Mouse (Mus musculus): ENCODE measurements around the gene Hist1h2bn. TPM values are rescaled to one million over a fixed set of nuclear protein-coding genes. Genes with fewer than 3 reads are reported as not detected.

The Hist1h2bn gene
- polyA plus RNA-seq (2017; shearing (Covaris generic)), result 1 to 10 TPM; 3.2 to 5.7 TPM

GRCm38 (mm10) chr13:21753524-21754285, at the start of gene Hist1h2bn, which contains the start of gene Hist1h2ak:
Hist1h2bn (plus strand) TSS chr13:21754123.
Hist1h2ak (minus strand) TSS chr13:21753827.

GRCm38 (mm10) chr13:21715864-21716539, 37.9 kb upstream of the Hist1h2bn start, which contains the start of the genes Hist1h2bl and Hist1h2ai:
Hist1h2bl (minus strand) TSS chr13:21716143.
Hist1h2ai (plus strand) TSS chr13:21716422.

DNA sequence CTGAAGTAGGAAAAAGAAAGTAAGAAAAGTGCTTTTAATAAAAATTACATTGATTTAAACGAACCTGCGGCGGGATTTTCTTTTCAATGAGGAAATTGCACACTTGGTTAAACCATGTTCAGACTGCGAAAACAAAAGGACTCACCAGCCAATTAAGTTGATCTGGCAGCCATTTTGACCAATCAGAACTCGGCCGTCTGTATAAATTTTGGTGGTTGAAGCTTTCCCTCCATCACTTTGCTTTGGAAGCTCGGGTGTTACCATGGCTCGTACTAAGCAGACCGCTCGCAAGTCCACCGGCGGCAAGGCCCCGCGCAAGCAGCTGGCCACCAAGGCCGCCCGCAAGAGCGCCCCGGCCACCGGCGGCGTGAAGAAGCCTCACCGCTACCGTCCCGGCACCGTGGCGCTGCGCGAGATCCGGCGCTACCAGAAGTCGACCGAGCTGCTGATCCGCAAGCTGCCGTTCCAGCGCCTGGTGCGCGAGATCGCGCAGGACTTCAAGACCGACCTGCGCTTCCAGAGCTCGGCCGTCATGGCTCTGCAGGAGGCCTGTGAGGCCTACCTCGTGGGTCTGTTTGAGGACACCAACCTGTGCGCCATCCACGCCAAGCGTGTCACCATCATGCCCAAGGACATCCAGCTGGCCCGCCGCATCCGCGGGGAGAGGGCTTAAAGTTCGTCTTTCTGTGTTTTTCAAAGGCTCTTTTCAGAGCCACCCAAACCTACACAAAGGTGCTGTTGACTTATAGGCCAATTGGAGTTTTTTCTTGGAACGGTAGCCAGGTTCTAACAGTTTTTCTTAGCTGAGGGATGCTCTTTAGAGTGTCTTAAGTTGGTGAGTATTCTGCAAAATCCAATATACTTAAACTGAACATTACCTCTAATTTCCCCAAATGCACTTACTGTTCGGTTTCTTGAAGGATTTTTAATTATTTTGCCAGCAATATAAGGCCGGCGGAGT, 36.2 kb upstream of the Hist1h2bn start, which contains the start of gene Hist1h3h:
TSS of gene Hist1h3h (plus strand) at position 263 of the 961 bp plus-strand sequence.

DNA sequence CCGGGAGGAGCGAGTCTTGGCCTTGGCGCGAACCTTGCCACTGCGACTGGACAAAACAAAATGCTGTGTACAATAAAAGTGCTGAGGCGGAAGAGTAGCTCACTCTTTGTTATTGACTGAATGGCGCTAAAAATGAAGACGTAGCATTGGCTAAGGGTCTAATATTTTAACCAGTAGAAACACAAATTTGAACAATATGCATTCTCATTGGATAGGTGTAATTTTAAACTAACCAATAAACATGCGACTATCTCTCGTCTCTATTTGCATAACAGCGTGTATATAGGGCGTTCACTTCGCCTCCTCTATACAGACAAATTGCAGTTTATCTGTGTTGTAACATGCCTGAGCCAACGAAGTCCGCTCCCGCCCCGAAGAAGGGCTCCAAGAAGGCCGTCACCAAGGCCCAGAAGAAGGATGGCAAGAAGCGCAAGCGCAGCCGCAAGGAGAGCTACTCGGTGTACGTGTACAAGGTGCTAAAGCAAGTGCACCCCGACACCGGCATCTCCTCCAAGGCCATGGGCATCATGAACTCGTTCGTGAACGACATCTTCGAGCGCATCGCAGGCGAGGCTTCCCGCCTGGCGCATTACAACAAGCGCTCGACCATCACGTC, 32.1 kb upstream of the Hist1h2bn start, which contains the start of gene Hist1h2bm:
TSS of gene Hist1h2bm (plus strand) at position 288 of the 616 bp plus-strand sequence.

GRCm38 (mm10) chr13:21734906-21735767, 18.8 kb upstream of the Hist1h2bn start, which contains the start of gene Hist1h4j:
Hist1h4j (plus strand) TSS chr13:21735064.

DNA sequence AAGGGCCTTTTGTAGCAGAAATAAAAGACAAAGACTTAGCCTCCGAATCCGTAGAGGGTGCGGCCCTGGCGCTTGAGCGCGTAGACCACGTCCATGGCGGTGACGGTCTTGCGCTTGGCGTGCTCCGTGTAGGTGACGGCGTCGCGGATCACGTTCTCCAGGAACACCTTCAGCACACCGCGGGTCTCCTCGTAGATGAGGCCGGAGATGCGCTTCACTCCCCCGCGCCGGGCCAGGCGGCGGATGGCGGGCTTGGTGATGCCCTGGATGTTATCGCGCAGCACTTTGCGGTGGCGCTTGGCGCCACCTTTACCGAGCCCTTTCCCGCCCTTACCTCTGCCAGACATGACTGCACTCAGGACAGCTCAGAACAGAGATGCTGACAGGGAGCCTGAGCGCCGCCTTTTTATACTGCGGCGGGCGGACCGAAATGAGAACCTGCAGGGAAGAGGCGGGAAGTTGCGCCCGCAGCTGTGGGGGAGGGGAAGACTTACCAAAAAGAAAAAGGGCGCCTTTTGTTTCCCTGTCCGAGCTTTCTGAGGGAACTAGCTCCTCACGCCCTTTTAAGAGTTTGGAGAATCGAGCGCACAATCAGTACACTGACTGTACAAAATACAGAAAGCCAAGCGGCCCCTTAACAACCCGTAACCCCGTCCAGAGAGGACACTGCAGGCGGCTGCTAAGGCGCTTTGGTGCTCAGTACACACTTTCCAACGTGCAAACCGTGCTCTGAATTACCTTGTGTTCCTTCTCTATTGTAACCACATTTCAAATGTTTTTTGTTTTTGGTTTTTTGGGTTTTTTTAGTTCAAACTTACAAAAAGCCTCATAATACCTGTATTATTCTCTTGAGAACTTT, 3.5 kb upstream of the Hist1h2bn start, which contains the start of gene Hist1h4k:
TSS of gene Hist1h4k (minus strand) at position 347 of the 859 bp plus-strand sequence.

GRCm38 (mm10) chr13:21779767-21780731, 26.1 kb downstream of the Hist1h2bn start, which contains the start of gene Hist1h1b:
Hist1h1b (minus strand) TSS chr13:21780625.

DNA sequence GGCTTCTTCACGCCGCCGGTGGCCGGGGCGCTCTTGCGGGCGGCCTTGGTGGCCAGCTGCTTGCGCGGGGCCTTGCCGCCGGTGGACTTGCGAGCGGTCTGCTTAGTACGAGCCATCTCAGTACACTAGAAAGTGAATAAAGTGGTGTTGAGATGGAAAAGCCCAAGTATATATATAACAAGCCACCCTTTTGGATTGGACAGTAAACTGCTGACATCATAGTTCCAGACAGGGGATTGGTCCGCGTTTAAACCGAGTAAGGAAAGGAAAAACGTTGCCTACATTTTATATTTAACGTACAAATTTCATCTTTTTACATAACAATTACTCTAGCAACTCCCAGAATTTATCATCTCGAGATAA, 29.3 kb downstream of the Hist1h2bn start, which contains the start of gene Hist1h3i:
TSS of gene Hist1h3i (minus strand) at position 116 of the 363 bp plus-strand sequence.

DNA sequence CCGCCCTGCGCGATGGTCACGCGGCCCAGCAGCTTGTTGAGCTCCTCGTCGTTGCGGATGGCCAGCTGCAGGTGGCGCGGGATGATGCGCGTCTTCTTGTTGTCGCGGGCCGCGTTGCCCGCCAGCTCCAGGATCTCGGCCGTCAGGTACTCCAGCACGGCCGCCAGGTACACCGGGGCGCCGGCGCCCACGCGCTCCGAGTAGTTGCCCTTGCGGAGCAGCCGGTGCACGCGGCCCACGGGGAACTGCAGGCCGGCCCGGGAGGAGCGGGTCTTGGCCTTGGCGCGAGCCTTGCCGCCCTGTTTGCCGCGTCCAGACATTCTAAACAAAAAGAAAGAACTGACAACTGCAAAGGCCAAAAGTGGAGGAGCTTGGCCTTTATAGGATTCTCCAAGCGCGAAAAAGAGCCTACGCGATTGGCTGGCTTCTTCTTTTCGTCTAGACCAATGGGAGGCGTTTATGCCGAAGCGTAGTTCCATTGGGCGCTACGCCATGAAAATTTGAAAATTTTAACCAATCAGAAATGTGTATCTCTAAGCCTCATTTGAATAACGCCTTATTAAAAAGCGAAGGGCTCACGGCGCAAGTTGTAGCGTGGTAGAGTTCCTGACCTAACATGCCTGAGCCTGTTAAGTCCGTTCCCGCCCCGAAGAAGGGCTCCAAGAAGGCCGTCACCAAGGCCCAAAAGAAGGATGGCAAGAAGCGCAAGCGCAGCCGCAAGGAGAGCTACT, 33.1 kb downstream of the Hist1h2bn start, which contains the start of the genes Hist1h2an and Hist1h2bp:
TSS of gene Hist1h2an (minus strand) at position 320 of the 731 bp plus-strand sequence.
TSS of gene Hist1h2bp (plus strand) at position 563 of the 731 bp plus-strand sequence.

Other genes with a start within 250 kb of the Hist1h2bn start
- gene Zkscan8, start 223.0 kb upstream of the Hist1h2bn start, polyA plus RNA-seq (2017; shearing (Covaris generic)), result 10 to 100 TPM in 1 of 2 experiments, 1 to 10 TPM in 1; 7.6 to 12.8 TPM
- gene Olfr1366, start 211.3 kb upstream of the Hist1h2bn start, polyA plus RNA-seq (2017; shearing (Covaris generic)), result not detected
- 1 to 10 TPM in 1 of 2 experiments, under 1 TPM in 1; 0.95 to 2.1 TPM for gene Olfr1535, start 194.2 kb upstream of the Hist1h2bn start, polyA plus RNA-seq (2017; shearing (Covaris generic))
- not detected for gene Olfr1364, start 172.4 kb upstream of the Hist1h2bn start, polyA plus RNA-seq (2017; shearing (Covaris generic))
- not detected for gene Olfr1362, start 140.1 kb upstream of the Hist1h2bn start, polyA plus RNA-seq (2017; shearing (Covaris generic))
- gene Olfr11, start 111.6 kb upstream of the Hist1h2bn start, polyA plus RNA-seq (2017; shearing (Covaris generic)), result not detected
- under 1 TPM in 1 of 2 experiments, not detected in 1; 0.60 TPM for gene Olfr1361, start 90.7 kb upstream of the Hist1h2bn start, polyA plus RNA-seq (2017; shearing (Covaris generic))
- under 1 TPM in 1 of 2 experiments, not detected in 1; 0.21 TPM for gene Olfr1360, start 76.7 kb upstream of the Hist1h2bn start, polyA plus RNA-seq (2017; shearing (Covaris generic))
- under 1 TPM in 1 of 2 experiments, not detected in 1; 0.71 TPM for gene Olfr1359, start 56.0 kb upstream of the Hist1h2bn start, polyA plus RNA-seq (2017; shearing (Covaris generic))
- gene Hist1h2bl, start 38.0 kb upstream of the Hist1h2bn start, polyA plus RNA-seq (2017; shearing (Covaris generic)), result 1 to 10 TPM in 1 of 2 experiments, not detected in 1; 1.4 TPM
- gene Hist1h2ai, start 37.7 kb upstream of the Hist1h2bn start, polyA plus RNA-seq (2017; shearing (Covaris generic)), result 10 to 100 TPM; 14.1 to 15.1 TPM
- 1 to 10 TPM; 1.7 to 2.2 TPM for gene Hist1h3h, start 36.5 kb upstream of the Hist1h2bn start, polyA plus RNA-seq (2017; shearing (Covaris generic))
- not detected for gene Hist1h2bm, start 32.1 kb upstream of the Hist1h2bn start, polyA plus RNA-seq (2017; shearing (Covaris generic))
- under 1 TPM in 1 of 2 experiments, not detected in 1; 0.34 TPM for gene Hist1h4j, start 19.1 kb upstream of the Hist1h2bn start, polyA plus RNA-seq (2017; shearing (Covaris generic))
- 10 to 100 TPM in 1 of 2 experiments, 1 to 10 TPM in 1; 4.7 to 30.8 TPM for gene Hist1h4k, start 3.6 kb upstream of the Hist1h2bn start, polyA plus RNA-seq (2017; shearing (Covaris generic))
- gene Hist1h2ak, start 296 bp upstream of the Hist1h2bn start, polyA plus RNA-seq (2017; shearing (Covaris generic)), result 1 to 10 TPM; 2.4 to 8.2 TPM
- 1 to 10 TPM; 2.0 to 3.3 TPM for gene Hist1h1b, start 26.5 kb downstream of the Hist1h2bn start, polyA plus RNA-seq (2017; shearing (Covaris generic))
- gene Hist1h3i, start 29.2 kb downstream of the Hist1h2bn start, polyA plus RNA-seq (2017; shearing (Covaris generic)), result 1 to 10 TPM in 1 of 2 experiments, not detected in 1; 1.5 TPM
- gene Hist1h2an, start 33.1 kb downstream of the Hist1h2bn start, polyA plus RNA-seq (2017; shearing (Covaris generic)), result 1 to 10 TPM; 2.5 to 3.2 TPM
- gene Hist1h2bp, start 33.3 kb downstream of the Hist1h2bn start, polyA plus RNA-seq (2017; shearing (Covaris generic)), result 1 to 10 TPM in 1 of 2 experiments, not detected in 1; 1.6 TPM
- gene Hist1h2bq, start 56.1 kb downstream of the Hist1h2bn start, polyA plus RNA-seq (2017; shearing (Covaris generic)), result 10 to 100 TPM in 1 of 2 experiments, 1 to 10 TPM in 1; 7.5 to 13.4 TPM
- not detected for gene Hist1h2ao, start 56.3 kb downstream of the Hist1h2bn start, polyA plus RNA-seq (2017; shearing (Covaris generic))
- gene Hist1h4m, start 57.6 kb downstream of the Hist1h2bn start, polyA plus RNA-seq (2017; shearing (Covaris generic)), result 10 to 100 TPM; 42.5 to 43.7 TPM
- gene Hist1h4n, start 78.1 kb downstream of the Hist1h2bn start, polyA plus RNA-seq (2017; shearing (Covaris generic)), result 10 to 100 TPM; 22.4 to 34.7 TPM
- 100 to 1,000 TPM; 128 to 153 TPM for gene Hist1h2ap, start 79.4 kb downstream of the Hist1h2bn start, polyA plus RNA-seq (2017; shearing (Covaris generic))
- 10 to 100 TPM in 1 of 2 experiments, 1 to 10 TPM in 1; 7.3 to 14.5 TPM for gene Hist1h2br, start 79.6 kb downstream of the Hist1h2bn start, polyA plus RNA-seq (2017; shearing (Covaris generic))
- under 1 TPM in 1 of 2 experiments, not detected in 1; 0.36 TPM for gene Zfp184, start 191.0 kb downstream of the Hist1h2bn start, polyA plus RNA-seq (2017; shearing (Covaris generic))
- gene Pom121l2, start 227.1 kb downstream of the Hist1h2bn start, polyA plus RNA-seq (2017; shearing (Covaris generic)), result not detected